Mouse (Mus musculus) embryonic facial prominence, embryonic 11.5 days (tissue): ENCODE measurements around the gene Arhgap1. TPM values are rescaled to one million over a fixed set of nuclear protein-coding genes. Genes with fewer than 3 reads are reported as not detected.

Experiments
- ATAC-seq: fragments of 200-750 bp; cut with Nextera tagmentation; replicated peaks from 2 replicates; pipeline ENCODE4 v1.8.0; 2017; ENCODE audit warnings: low read depth; ENCODE audit not compliant: insufficient number of reproducible peaks, low FRiP score, low TSS enrichment
- DNase-seq: peaks from one replicate; pipeline ENCODE4 v3.0.0-alpha.2; 2015; ENCODE audit warnings: low spot score
- H3K27ac ChIP-seq: fragments of 300-500 bp; sonication (generic); replicated peaks from 2 replicates; pipeline ENCODE4 v1.5.1; 2014; ENCODE audit warnings: mild to moderate bottlenecking, low read depth, low read length, control low read depth
- H3K27me3 ChIP-seq: fragments of 300-500 bp; sonication (generic); 2 replicates; pipeline ENCODE4 v1.6.1; 2014; ENCODE audit warnings: mild to moderate bottlenecking, low read length, moderate library complexity, mixed read lengths; ENCODE audit not compliant: control insufficient read depth, insufficient read depth
- H3K36me3 ChIP-seq: fragments of 300-500 bp; sonication (generic); replicated peaks from 2 replicates; pipeline ENCODE4 v1.6.1; 2014; ENCODE audit warnings: low read depth, mild to moderate bottlenecking, low read length, moderate library complexity, mixed read lengths; ENCODE audit not compliant: control insufficient read depth, insufficient read depth
- H3K4me1 ChIP-seq: fragments of 300-500 bp; sonication (generic); 2 replicates; pipeline ENCODE4 v1.6.1; 2014; ENCODE audit warnings: low read length, mixed read lengths; ENCODE audit not compliant: control insufficient read depth, insufficient read depth
- H3K4me2 ChIP-seq: fragments of 300-500 bp; sonication (generic); 2 replicates; pipeline ENCODE4 v1.6.1; 2014; ENCODE audit warnings: low read depth, mild to moderate bottlenecking, control low read depth, low read length, moderate library complexity
- H3K4me3 ChIP-seq: fragments of 300-500 bp; sonication (generic); 2 replicates; pipeline ENCODE4 v1.5.1; 2014; ENCODE audit warnings: low read depth, low read length, control low read depth
- H3K9ac ChIP-seq: fragments of 300-500 bp; sonication (generic); replicated peaks from 2 replicates; pipeline ENCODE4 v1.6.1; 2014; ENCODE audit warnings: mild to moderate bottlenecking, control low read depth, low read length
- H3K9me3 ChIP-seq: fragments of 300-500 bp; sonication (generic); replicated peaks from 2 replicates; pipeline ENCODE4 v1.6.1; 2016; ENCODE audit warnings: mild to moderate bottlenecking, low read length, inconsistent platforms, mixed read lengths; ENCODE audit not compliant: control insufficient read depth
- WGBS: fragments of 180-500 bp; shearing (Covaris S2); extraction: QIAGEN DNeasy Blood & Tissue Kit; methylation state at CpG from one replicate; pipeline ENCODE4 v1.1.7; 2014; 5-methylcytosine and 5-hydroxymethylcytosine counted together
- polyA plus RNA-seq: library from polyadenylated mRNA; unstranded; fragments of >200 nt; fragmentation: Nextera tagmentation; extraction: Ambion mirVana; gene quantifications from 2 replicates; pipeline ENCODE4 v1.2.1, GENCODE M21; 2014

Arhgap1 gene
- polyA plus RNA-seq, 1 experiment from 2014 or later, result 73.7 TPM

GRCm38 (mm10) chr2:91676961-91677360, 27.3 kb downstream of the Arhgap1 start:
- ATAC-seq (no peak), DNase-seq (no peak)
- no peak overlapping the region for H3K9ac ChIP-seq
- no peak overlapping the region for H3K4me3 ChIP-seq
- H3K27me3 ChIP-seq, result no peaks in the 10 kb centered on the region
- H3K4me1 ChIP-seq, result no peaks in the 10 kb centered on the region
- H3K4me2 ChIP-seq, result no peak overlapping the region
- H3K9me3 ChIP-seq, result no peaks in the 10 kb centered on the region
- no peak overlapping the region for H3K27ac ChIP-seq
- H3K36me3 ChIP-seq, result peaks cover 3% of the 10 kb centered on the region

DNA sequence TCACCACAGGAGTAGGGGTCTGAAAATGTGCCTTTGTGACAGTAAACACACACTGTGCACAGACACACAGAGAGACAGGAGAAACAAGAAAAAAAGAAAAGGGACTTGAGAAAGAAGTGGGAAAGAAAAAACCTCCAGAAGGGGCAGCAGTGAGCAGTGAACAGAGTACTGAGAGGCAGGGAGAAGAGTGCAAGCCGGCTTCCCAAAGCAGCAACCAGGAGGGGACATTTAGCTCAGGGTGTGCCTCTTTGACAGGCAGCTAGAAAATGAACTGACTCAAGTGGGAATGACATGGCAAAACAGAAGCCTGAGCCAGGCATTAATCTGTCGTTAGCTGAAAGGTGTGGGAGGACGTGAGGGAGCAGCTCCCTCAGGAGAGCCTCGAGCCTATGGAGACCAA, 33.2 kb downstream of the Arhgap1 start:
- no peak overlapping the region for H3K4me2 ChIP-seq
- H3K4me3 ChIP-seq, result no peak overlapping the region
- DNase-seq, result peak; percentile 64
- no peak for ATAC-seq
- H3K9me3 ChIP-seq, result no peaks in the 10 kb centered on the region
- H3K27ac ChIP-seq, result no peak overlapping the region
- H3K27me3 ChIP-seq, result no peaks in the 10 kb centered on the region
- no peak overlapping the region for H3K9ac ChIP-seq
- H3K4me1 ChIP-seq, result no peaks in the 10 kb centered on the region
- 64% methylated on average over 4 of the region's 4 CpGs for WGBS
- H3K36me3 ChIP-seq, result no peaks in the 10 kb centered on the region

DNA sequence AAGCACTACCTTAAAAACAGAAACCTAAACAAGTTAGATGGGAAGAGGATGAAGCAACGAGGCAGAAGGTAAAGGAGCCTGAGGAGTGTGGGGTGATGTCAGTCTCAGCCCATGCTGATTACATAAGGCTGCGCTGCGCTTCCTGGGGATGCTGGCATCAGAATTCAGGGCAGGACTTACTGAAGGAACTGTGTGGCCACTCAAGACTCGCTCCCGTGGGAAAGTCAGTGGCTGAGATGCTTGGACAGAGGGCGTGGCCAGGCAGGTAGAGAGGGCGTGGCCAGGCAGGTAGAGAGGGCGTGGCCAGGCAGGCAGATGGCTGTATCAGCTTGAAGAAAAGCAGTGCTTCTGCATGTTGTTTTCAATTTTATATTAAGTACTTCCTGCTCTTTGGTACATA, 34.3 kb downstream of the Arhgap1 start:
- DNase-seq, result no peak
- WGBS, result 77% methylated on average over 8 of the region's 8 CpGs
- no peaks in the 10 kb centered on the region for H3K9me3 ChIP-seq
- no peak overlapping the region for H3K27ac ChIP-seq
- H3K9ac ChIP-seq, result no peak overlapping the region
- H3K4me3 ChIP-seq, result no peak overlapping the region
- no peaks in the 10 kb centered on the region for H3K4me1 ChIP-seq
- no peaks in the 10 kb centered on the region for H3K27me3 ChIP-seq
- H3K4me2 ChIP-seq, result no peak overlapping the region
- H3K36me3 ChIP-seq, result no peaks in the 10 kb centered on the region
- no peak for ATAC-seq

DNA sequence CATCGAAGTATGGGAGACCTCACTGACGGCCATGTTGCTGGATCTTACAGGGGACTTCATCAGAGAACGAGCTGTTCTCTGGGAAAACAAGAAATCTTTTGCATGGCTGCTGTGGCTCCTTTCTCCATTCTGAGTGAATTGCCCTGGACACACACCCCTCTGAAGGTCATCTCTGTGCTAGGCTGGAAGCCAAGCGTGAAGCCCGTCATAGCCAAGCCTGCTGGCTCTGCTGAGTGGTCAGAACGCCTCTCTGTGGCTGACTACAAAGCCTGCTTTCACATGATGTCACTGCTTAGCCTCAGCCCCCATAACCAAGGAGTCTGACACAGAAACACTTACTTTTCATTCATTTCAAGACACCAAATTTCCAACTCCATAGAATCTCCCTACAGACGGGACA, 39.8 kb downstream of the Arhgap1 start:
- DNase-seq (no peak), ATAC-seq (no peak)
- H3K4me1 ChIP-seq, result no peaks in the 10 kb centered on the region
- H3K27me3 ChIP-seq, result no peaks in the 10 kb centered on the region
- H3K27ac ChIP-seq, result no peak overlapping the region
- no peak overlapping the region for H3K4me2 ChIP-seq
- H3K9ac ChIP-seq, result no peak overlapping the region
- no peaks in the 10 kb centered on the region for H3K36me3 ChIP-seq
- no peaks in the 10 kb centered on the region for H3K9me3 ChIP-seq
- WGBS, result 81% methylated on average over 7 of the region's 7 CpGs
- H3K4me3 ChIP-seq, result no peak overlapping the region

DNA sequence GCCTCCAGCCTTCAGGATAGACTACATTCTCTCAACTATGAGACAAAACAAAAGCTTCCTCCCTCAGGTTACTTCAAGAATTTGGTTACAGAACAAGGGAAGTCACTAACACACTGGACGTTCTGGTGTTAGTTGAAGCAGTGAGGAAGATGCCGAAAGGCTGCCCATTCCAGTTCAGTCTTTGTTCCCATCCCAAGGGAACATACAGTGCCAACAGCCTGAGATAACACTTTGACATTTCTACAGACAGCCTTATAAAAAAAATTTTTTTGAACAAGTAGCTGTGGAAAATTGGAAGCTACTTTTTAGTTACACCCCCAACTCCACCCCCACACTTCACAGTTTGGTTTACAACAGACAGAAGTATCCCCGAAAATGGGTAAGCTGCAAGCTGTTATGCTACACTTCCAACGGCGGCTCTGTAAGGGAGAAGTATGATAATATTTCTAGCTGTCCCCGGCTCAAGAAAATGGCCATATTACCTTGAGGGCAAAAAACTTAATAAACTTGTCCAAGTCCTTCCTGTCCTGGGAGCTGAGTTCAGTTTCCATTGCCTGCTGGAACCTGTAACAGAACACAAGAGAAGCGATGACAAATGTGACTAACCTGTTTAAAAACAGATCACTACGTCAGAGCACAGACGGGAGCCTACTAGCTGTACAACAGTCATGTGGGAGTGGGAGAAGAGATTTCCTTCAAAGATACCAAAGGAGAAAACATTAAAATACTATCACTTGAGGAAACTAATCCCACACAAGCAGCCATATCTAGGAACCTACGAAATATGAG, 46.0 kb downstream of the Arhgap1 start:
- no peaks in the 10 kb centered on the region for H3K36me3 ChIP-seq
- H3K9me3 ChIP-seq, result no peaks in the 10 kb centered on the region
- DNase-seq (no peak), ATAC-seq (no peak)
- WGBS, result 88% methylated on average over 10 of the region's 10 CpGs
- H3K4me1 ChIP-seq, result no peaks in the 10 kb centered on the region
- no peak overlapping the region for H3K9ac ChIP-seq
- no peak overlapping the region for H3K4me2 ChIP-seq
- H3K27me3 ChIP-seq, result no peaks in the 10 kb centered on the region
- H3K27ac ChIP-seq, result no peak overlapping the region
- H3K4me3 ChIP-seq, result no peak overlapping the region

DNA sequence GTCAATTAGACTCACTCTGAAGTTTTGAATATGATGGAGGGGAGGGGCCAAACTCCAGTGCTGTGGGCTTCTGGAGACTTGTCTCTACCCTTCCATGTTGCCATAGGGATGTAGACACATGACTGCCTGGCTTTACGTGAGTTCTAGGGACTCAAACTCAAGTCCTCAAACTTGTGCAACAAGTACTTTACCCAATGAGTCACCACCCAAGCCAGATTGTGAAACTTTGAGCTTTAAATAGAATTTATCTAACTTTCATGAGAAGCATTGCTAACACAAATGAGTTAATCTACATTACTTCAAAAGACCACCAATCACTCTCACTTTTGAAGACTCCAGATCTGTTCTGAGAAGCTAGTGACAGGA, 46.5 kb downstream of the Arhgap1 start:
- H3K9ac ChIP-seq, result no peak overlapping the region

GRCm38 (mm10) chr2:91699225-91699624, 49.6 kb downstream of the Arhgap1 start:
- ATAC-seq, result no peak

More for the DNA sequence above, 46.5 kb downstream of the Arhgap1 start:
- DNase-seq, result no peak
- no peaks in the 10 kb centered on the region for H3K36me3 ChIP-seq
- no peak overlapping the region for H3K4me3 ChIP-seq
- 96% methylated on average over 1 of the region's 1 CpGs for WGBS
- H3K27ac ChIP-seq, result no peak overlapping the region
- no peak for ATAC-seq
- no peaks in the 10 kb centered on the region for H3K27me3 ChIP-seq
- no peaks in the 10 kb centered on the region for H3K4me1 ChIP-seq
- H3K9me3 ChIP-seq, result no peaks in the 10 kb centered on the region
- H3K4me2 ChIP-seq, result no peak overlapping the region

GRCm38 (mm10) chr2:91701366-91701765, 51.7 kb downstream of the Arhgap1 start:
- Histone ChIP-seq H3K9me3 (no peaks in the 10 kb centered on the region), H3K27ac (no peak overlapping the region), H3K4me3 (no peak overlapping the region), H3K4me2 (no peak overlapping the region), H3K27me3 (no peaks in the 10 kb centered on the region), H3K36me3 (no peaks in the 10 kb centered on the region), H3K9ac (no peak overlapping the region), H3K4me1 (no peaks in the 10 kb centered on the region)
- 99% methylated on average over 2 of the region's 2 CpGs for WGBS
- no peak for DNase-seq
- no peak for ATAC-seq

More at GRCm38 (mm10) chr2:91699225-91699624, 49.6 kb downstream of the Arhgap1 start:
- H3K4me3 ChIP-seq, result no peak overlapping the region
- no peaks in the 10 kb centered on the region for H3K36me3 ChIP-seq
- H3K9ac ChIP-seq, result no peak overlapping the region
- no peak for DNase-seq
- no peaks in the 10 kb centered on the region for H3K4me1 ChIP-seq
- H3K9me3 ChIP-seq, result no peaks in the 10 kb centered on the region
- H3K27ac ChIP-seq, result no peak overlapping the region
- H3K4me2 ChIP-seq, result no peak overlapping the region
- H3K27me3 ChIP-seq, result no peaks in the 10 kb centered on the region
- 90% methylated on average over 1 of the region's 1 CpGs for WGBS
